Mouse (Mus musculus) CH12.LX (cell line): ENCODE data around the gene Itsn1. TPM values are rescaled to one million over a fixed set of nuclear protein-coding genes. Genes with fewer than 3 reads are reported as not detected.
A peak's percentile ranks its signal among the peaks of the same experiment; 100 is the strongest.

Source experiments
- DNase-seq: peaks from one replicate; pipeline ENCODE4 v3.0.0-alpha.2; 2013; ENCODE audit errors: extremely low read depth
- H3K27ac ChIP-seq: 2 replicates; pipeline ENCODE4 v1.5.1; 2012; ENCODE audit warnings: low read depth, mild to moderate bottlenecking, control low read depth, moderate library complexity; ENCODE audit not compliant: insufficient read depth
- H3K27me3 ChIP-seq: replicated peaks from 2 replicates; pipeline ENCODE3; 2012; ENCODE audit warnings: inconsistent platforms
- H3K36me3 ChIP-seq, 2 experiments: replicated peaks in 1 of 2; 2 replicates each; pipeline versions ENCODE3 to v1.6.1; 2012; ENCODE audit warnings: inconsistent platforms in 1 of 2, low read length in 1 of 2, mild to moderate bottlenecking in 1 of 2, mixed read lengths in 1 of 2, moderate library complexity in 1 of 2; ENCODE audit not compliant: control insufficient read depth in 1 of 2, insufficient read depth in 1 of 2
- H3K4me1 ChIP-seq, 2 experiments: 2 replicates each; pipeline ENCODE4 v1.6.1; 2012; ENCODE audit warnings: inconsistent platforms in 1 of 2, moderate library complexity in 1 of 2; ENCODE audit not compliant: insufficient read depth in 2 of 2, control insufficient read depth in 1 of 2
- H3K4me2 ChIP-seq: 2 replicates; pipeline ENCODE4 v1.6.1; 2012; ENCODE audit warnings: low read depth, mild to moderate bottlenecking, control low read depth; ENCODE audit not compliant: poor library complexity, insufficient read depth, severe bottlenecking
- H3K4me3 ChIP-seq, 3 experiments: fragments of 150-350 bp in 1 of 3; sonication (generic) in 1 of 3; replicated peaks in 1 of 3; 2 replicates each; pipeline versions ENCODE3 to v1.5.1; 2011 to 2012; ENCODE audit warnings: low read depth in 2 of 3, low read length in 2 of 3, mild to moderate bottlenecking in 2 of 3, moderate library complexity in 2 of 3, control low read depth in 1 of 3, improper control_type of control experiment in 1 of 3, inconsistent platforms in 1 of 3, mixed read lengths in 1 of 3; ENCODE audit not compliant: poor library complexity in 1 of 3
- H3K79me2 ChIP-seq: replicated peaks from 2 replicates; pipeline ENCODE4 v1.6.1; 2012; ENCODE audit warnings: mild to moderate bottlenecking, moderate library complexity; ENCODE audit not compliant: control insufficient read depth, poor library complexity, insufficient read depth, severe bottlenecking; ENCODE audit errors: extremely low read depth
- H3K9ac ChIP-seq: 2 replicates; pipeline ENCODE4 v1.6.1; 2012; ENCODE audit warnings: low read depth, mild to moderate bottlenecking, control low read depth, moderate library complexity; ENCODE audit not compliant: insufficient read depth
- H3K9me3 ChIP-seq: replicated peaks from 2 replicates; pipeline ENCODE3; 2012; ENCODE audit warnings: low read length, inconsistent platforms, mixed read lengths
- BHLHE40 ChIP-seq: IDR thresholded peaks from 2 replicates; pipeline ENCODE4 v1.6.1; 2011; ENCODE audit warnings: mild to moderate bottlenecking, low read depth, low read length, improper control_type of control experiment
- CHD1 ChIP-seq: IDR thresholded peaks from 2 replicates; pipeline ENCODE4 v1.6.1; 2012; ENCODE audit warnings: low read depth, low read length, improper control_type of control experiment, inconsistent platforms
- CHD2 ChIP-seq: IDR thresholded peaks from 2 replicates; pipeline ENCODE4 v1.6.1; 2011; ENCODE audit warnings: low read length, improper control_type of control experiment
- CTCF ChIP-seq, 2 experiments: IDR thresholded peaks in 1 of 2; conservative IDR thresholded peaks in 1 of 2; 2 replicates each; pipeline ENCODE4 v1.5.1; 2011 to 2012; ENCODE audit warnings: low read depth in 2 of 2, low read length in 2 of 2, improper control_type of control experiment in 1 of 2, inconsistent platforms in 1 of 2, mild to moderate bottlenecking in 1 of 2, moderate library complexity in 1 of 2
- E2F4 ChIP-seq: IDR thresholded peaks from 2 replicates; pipeline ENCODE4 v1.6.1; 2011; ENCODE audit warnings: low read depth, low read length, improper control_type of control experiment; ENCODE audit not compliant: insufficient replicate concordance
- HCFC1 ChIP-seq: IDR thresholded peaks from 2 replicates; pipeline ENCODE4 v1.6.1; 2012; ENCODE audit warnings: low read depth, mild to moderate bottlenecking, inconsistent platforms, low read length, improper control_type of control experiment
- IRF4 ChIP-seq: IDR thresholded peaks from 2 replicates; pipeline ENCODE4 v1.6.1; 2014; ENCODE audit warnings: low read depth, mild to moderate bottlenecking, inconsistent platforms, low read length, improper control_type of control experiment
- JUN ChIP-seq: IDR thresholded peaks from 2 replicates; pipeline ENCODE4 v1.6.1; 2011; ENCODE audit warnings: low read depth, mild to moderate bottlenecking, low read length, improper control_type of control experiment, moderate library complexity; ENCODE audit not compliant: insufficient read depth
- JUND ChIP-seq: conservative IDR thresholded peaks from 2 replicates; pipeline ENCODE4 v1.6.1; 2011; ENCODE audit warnings: low read depth, low read length, improper control_type of control experiment
- KAT2A ChIP-seq: IDR thresholded peaks from 2 replicates; pipeline ENCODE4 v1.6.1; 2012; ENCODE audit warnings: low read length, improper control_type of control experiment, inconsistent platforms; ENCODE audit not compliant: insufficient replicate concordance
- MXI1 ChIP-seq: IDR thresholded peaks from 2 replicates; pipeline ENCODE4 v1.6.1; 2011; ENCODE audit warnings: mild to moderate bottlenecking, low read depth, low read length, improper control_type of control experiment
- NELFE ChIP-seq: IDR thresholded peaks from 2 replicates; pipeline ENCODE4 v1.6.1; 2011; ENCODE audit warnings: low read depth, low read length, improper control_type of control experiment
- POLR2A ChIP-seq: IDR thresholded peaks from 2 replicates; pipeline ENCODE4 v1.6.1; 2011; ENCODE audit warnings: low read depth, mild to moderate bottlenecking, improper control_type of control experiment, low read length
- POLR2AphosphoS2 ChIP-seq: IDR thresholded peaks from 2 replicates; pipeline ENCODE4 v1.6.1; 2011; ENCODE audit warnings: low read depth, low read length, improper control_type of control experiment
- RAD21 ChIP-seq: IDR thresholded peaks from 2 replicates; pipeline ENCODE4 v1.6.1; 2011; ENCODE audit warnings: low read depth, mild to moderate bottlenecking, low read length, improper control_type of control experiment, moderate library complexity
- SIN3A ChIP-seq: IDR thresholded peaks from 2 replicates; pipeline ENCODE4 v1.6.1; 2012; ENCODE audit warnings: low read length, improper control_type of control experiment, inconsistent platforms
- SMC3 ChIP-seq: IDR thresholded peaks from 2 replicates; pipeline ENCODE4 v1.6.1; 2011; ENCODE audit warnings: low read depth, low read length, improper control_type of control experiment
- TCF12 ChIP-seq: IDR thresholded peaks from 2 replicates; pipeline ENCODE4 v1.6.1; 2014; ENCODE audit warnings: low read depth, mild to moderate bottlenecking, inconsistent platforms, low read length, improper control_type of control experiment
- USF1 ChIP-seq: IDR thresholded peaks from 2 replicates; pipeline ENCODE4 v1.6.1; 2014; ENCODE audit warnings: low read depth, mild to moderate bottlenecking, inconsistent platforms, low read length, improper control_type of control experiment
- ZC3H11A ChIP-seq: IDR thresholded peaks from 2 replicates; pipeline ENCODE4 v1.6.1; 2012; ENCODE audit warnings: low read depth, mild to moderate bottlenecking, inconsistent platforms, low read length, improper control_type of control experiment
- ZMIZ1 ChIP-seq: IDR thresholded peaks from 2 replicates; pipeline ENCODE4 v1.6.1; 2012; ENCODE audit warnings: low read depth, mild to moderate bottlenecking, inconsistent platforms, low read length, improper control_type of control experiment
- ZNF384 ChIP-seq: IDR thresholded peaks from 2 replicates; pipeline ENCODE4 v1.6.1; 2012; ENCODE audit warnings: low read depth, low read length, improper control_type of control experiment, inconsistent platforms
- dilution Hi-C: fragments of 300-500 bp; cut with MboI; formaldehyde crosslinking; loops from 2 replicates; pipeline ENCODE4 v1.14.3; 2020; ENCODE audit warnings: low sequenced_read_pairs; ENCODE audit not compliant: extremely low pct_unique_long_range_greater_than_20kb, extremely low pct_ligation_motif_present
- in situ Hi-C: fragments of 300-500 bp; cut with MboI; formaldehyde crosslinking; loops from 3 replicates; pipeline ENCODE4 v1.14.3; 2019; ENCODE audit warnings: low sequenced_read_pairs, low pct_ligation_motif_present, low pct_unique_long_range_greater_than_20kb, mixed read lengths
- polyA plus RNA-seq: library from polyadenylated mRNA; unstranded; fragments of >175 nt; gene quantifications from 2 replicates; pipeline ENCODE4 v1.2.1, GENCODE M21; 2012; ENCODE audit warnings: low read depth; ENCODE audit not compliant: insufficient read length
- total RNA-seq, 2 experiments: library from RNA; depleted of rRNA; stranded (reverse); fragments of 300-350 nt in 1 of 2; fragments of >200 nt in 1 of 2; gene quantifications; 2 replicates each; pipeline ENCODE4 v1.2.3; 2012 to 2014

Itsn1 gene
- total and polyA plus RNA-seq, 3 experiments = 32.5 to 54.5 (median 46.3) TPM

DNA sequence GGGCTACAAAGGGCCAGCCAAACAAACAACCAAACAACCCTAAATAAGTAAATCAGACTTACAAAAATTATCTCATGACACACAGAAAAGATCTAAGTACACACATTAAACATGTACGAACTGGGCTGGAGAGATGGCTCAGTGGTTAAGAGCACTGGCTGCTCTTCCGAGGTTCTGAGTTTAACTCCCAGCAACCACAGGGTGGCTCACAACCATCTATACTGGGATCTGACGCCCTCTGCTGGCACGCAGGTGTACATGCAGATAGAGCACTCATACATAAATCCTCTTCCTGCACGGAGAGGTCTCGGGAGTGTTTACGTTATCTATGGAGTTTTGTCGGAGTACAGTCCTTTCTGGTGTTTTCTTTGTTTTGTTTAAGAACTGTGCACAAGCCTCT, 206.0 kb downstream of the Itsn1 start:
- Histone ChIP-seq H3K27ac (no peak overlapping the region), H3K9me3 (no peaks in the 10 kb centered on the region), H3K9ac (no peak overlapping the region), H3K79me2 (peaks cover 13% of the 10 kb centered on the region), H3K36me3 (peaks cover 0 to 1% of the 10 kb centered on the region in 2 experiments), H3K27me3 (no peaks in the 10 kb centered on the region), H3K4me3 (no peak overlapping the region), H3K4me2 (no peak overlapping the region), H3K4me1 (peaks cover 4 to 25% of the 10 kb centered on the region in 2 experiments; a peak in 2 of 4 replicates)
- peak; percentile 78 to 99 for TF ChIP-seq CTCF (conservative IDR thresholded peaks at IDR 0.05 in 1 of 2, IDR thresholded peaks at IDR 0.05 in 1 of 2; ENCODE audit: low read depth in 2 of 2, low read length in 2 of 2)
- TF ChIP-seq RAD21 = peak; percentile 55
- TF ChIP-seq SMC3 = peak; percentile 74
- 0 out of 2 replicates have a peak, but pooled peaks have one; percentile 1 for TF ChIP-seq ZC3H11A
- TF ChIP-seq JUN = no peak
- peak; percentile 47; the same call in 1 of the 2 replicates for TF ChIP-seq NELFE
- no peak for TF ChIP-seq POLR2A
- no peak for TF ChIP-seq POLR2AphosphoS2
- in situ Hi-C loops = loop anchor here (5.0 to 10.0 kb wide), 3 partner anchors 242 to 510 kb away; partner anchors contain the start of gene Kcne2
- DNase-seq = peak; percentile 58
- dilution Hi-C loops = no loop called here

DNA sequence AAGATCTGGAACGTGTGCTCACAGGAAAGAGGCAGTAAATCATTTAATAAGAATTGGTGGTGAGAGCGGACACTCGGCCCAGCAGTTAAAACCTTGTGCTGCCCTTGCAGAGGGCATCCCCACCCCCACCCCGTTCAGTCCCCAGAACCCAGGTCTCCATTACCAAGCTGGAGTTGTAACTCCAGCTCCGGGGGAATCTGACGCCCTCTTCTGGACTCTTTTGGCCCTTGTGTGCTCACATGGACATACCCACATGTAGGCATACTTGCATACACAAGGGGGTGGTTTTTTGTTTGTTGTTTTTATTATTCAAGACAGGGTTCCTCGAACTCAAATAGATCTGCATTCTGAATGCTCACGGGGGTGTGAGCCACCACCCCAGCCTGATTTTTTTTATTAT, 206.6 kb downstream of the Itsn1 start:
- no peak for TF ChIP-seq ZMIZ1
- no peak for TF ChIP-seq E2F4
- no peak for TF ChIP-seq USF1
- TF ChIP-seq SIN3A = no peak
- H3K36me3 ChIP-seq = no peaks in the 10 kb centered on the region
- no peaks in the 10 kb centered on the region for H3K27me3 ChIP-seq
- peaks cover 7% of the 10 kb centered on the region for H3K79me2 ChIP-seq
- H3K4me1 ChIP-seq = peaks cover 4 to 21% of the 10 kb centered on the region in 2 experiments; a peak in 2 of 4 replicates
- H3K9ac ChIP-seq = no peak overlapping the region
- H3K4me3 ChIP-seq = no peak overlapping the region
- DNase-seq = peak; percentile 29
- dilution Hi-C loops = no loop called here
- H3K27ac ChIP-seq = no peak overlapping the region
- H3K4me2 ChIP-seq = no peak overlapping the region
- in situ Hi-C loops = loop anchor here (5.0 to 10.0 kb wide), 3 partner anchors 242 to 509 kb away; partner anchors contain the start of gene Kcne2
- no peaks in the 10 kb centered on the region for H3K9me3 ChIP-seq

GRCm38 (mm10) chr16:91936340-91937030, 207.4 kb downstream of the Itsn1 start:
- no peaks in the 10 kb centered on the region for H3K36me3 ChIP-seq
- H3K4me3 ChIP-seq = no peak overlapping the region
- no peaks in the 10 kb centered on the region for H3K9me3 ChIP-seq
- DNase-seq = peak; percentile 94
- in situ Hi-C loops = loop anchor here (5.0 to 10.0 kb wide), 3 partner anchors 241 to 508 kb away; partner anchors contain the start of gene Kcne2
- no peak overlapping the region for H3K27ac ChIP-seq
- peaks cover 4 to 21% of the 10 kb centered on the region in 2 experiments; a peak in 2 of 4 replicates for H3K4me1 ChIP-seq
- no peaks in the 10 kb centered on the region for H3K79me2 ChIP-seq
- H3K9ac ChIP-seq = no peak overlapping the region
- dilution Hi-C loops = no loop called here
- TF ChIP-seq MXI1 (no peak), ZC3H11A (peak; percentile 96), TCF12 (0 out of 2 replicates have a peak, but pooled peaks have one; percentile 42), HCFC1 (no peak; the same call in 1 of the 2 replicates), CHD1 (no peak), SMC3 (peak; percentile 96), IRF4 (no peak; the same call in 1 of the 2 replicates), NELFE (peak; percentile 53; the same call in 1 of the 2 replicates), CTCF (conservative IDR thresholded peaks at IDR 0.05 in 1 of 2, IDR thresholded peaks at IDR 0.05 in 1 of 2; ENCODE audit: low read depth in 2 of 2, low read length in 2 of 2) (peak; percentile 98 to 99), ZNF384 (peak; percentile 11; the same call in 1 of the 2 replicates), BHLHE40 (no peak), JUND (peak; percentile 50; the same call in 1 of the 2 replicates), CHD2 (no peak), KAT2A (no peak)
- H3K4me2 ChIP-seq = no peak overlapping the region
- H3K27me3 ChIP-seq = peaks cover 2% of the 10 kb centered on the region
